Mouse (Mus musculus): ENCODE results near the gene Nipal1.

Gene Nipal1

DNA sequence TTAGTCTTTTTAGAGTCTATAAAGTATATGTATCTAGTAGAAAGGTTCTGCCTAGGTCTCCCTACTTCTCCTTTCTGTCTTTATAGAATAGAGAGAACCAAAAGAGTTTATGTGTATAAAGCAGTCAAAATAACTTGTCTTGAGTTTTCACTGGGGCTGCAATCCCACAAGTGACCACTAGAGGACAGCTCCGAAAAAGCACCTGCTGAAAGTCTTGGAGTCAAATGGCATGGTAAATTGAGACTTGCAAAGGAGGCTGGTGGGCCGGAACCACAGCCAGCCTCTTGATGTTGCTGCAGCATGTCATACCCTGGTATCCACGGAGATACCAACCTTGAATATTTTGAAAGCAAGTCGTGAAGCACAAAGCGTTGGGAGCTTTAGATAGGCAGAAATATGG is 17.7 kb downstream of the Nipal1 start:
- DNase-seq (ENCODE audit: low read depth, low spot score) = peak; percentile 25

DNA sequence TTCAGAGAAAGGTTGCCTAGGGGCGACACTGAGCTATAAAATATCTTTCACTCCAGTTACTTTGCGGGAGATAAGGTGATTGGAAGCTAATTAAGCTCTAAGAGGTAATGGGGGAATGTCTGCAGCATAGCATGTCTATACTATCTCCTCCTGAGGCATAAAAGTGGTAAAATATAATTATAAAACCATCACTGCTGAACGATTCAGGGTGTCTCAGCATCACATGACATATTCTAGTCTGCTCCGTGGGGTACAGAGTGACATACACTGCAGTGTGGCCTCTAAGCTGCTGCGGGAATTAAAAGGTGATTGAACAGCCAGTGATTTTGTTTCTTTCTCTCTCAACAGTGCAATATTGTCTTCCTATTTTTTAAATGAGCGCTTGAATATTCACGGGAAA is 18.8 kb downstream of the Nipal1 start:
- no peak for DNase-seq (ENCODE audit: low read depth, low spot score)

DNA sequence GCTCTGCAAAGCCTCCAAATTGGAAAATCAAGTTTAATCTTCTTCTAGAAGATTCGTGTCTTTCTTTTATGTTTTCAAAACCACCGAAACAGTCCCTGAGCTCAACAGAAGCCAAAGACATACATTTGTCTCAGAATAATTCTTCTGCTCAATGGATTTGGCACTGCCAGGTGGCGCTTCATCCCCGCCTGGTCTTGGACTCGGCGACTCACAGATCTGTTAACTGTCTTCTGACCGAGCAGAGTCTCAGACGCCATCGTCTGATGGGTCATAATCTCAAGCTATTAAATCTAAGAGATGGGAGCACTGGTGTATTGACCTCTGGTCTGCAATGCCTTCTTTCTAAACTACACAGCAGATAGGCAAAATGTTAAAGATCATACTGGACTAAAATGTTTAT is 20.8 kb downstream of the Nipal1 start:
- no peak for DNase-seq (ENCODE audit: low read depth, low spot score)

DNA sequence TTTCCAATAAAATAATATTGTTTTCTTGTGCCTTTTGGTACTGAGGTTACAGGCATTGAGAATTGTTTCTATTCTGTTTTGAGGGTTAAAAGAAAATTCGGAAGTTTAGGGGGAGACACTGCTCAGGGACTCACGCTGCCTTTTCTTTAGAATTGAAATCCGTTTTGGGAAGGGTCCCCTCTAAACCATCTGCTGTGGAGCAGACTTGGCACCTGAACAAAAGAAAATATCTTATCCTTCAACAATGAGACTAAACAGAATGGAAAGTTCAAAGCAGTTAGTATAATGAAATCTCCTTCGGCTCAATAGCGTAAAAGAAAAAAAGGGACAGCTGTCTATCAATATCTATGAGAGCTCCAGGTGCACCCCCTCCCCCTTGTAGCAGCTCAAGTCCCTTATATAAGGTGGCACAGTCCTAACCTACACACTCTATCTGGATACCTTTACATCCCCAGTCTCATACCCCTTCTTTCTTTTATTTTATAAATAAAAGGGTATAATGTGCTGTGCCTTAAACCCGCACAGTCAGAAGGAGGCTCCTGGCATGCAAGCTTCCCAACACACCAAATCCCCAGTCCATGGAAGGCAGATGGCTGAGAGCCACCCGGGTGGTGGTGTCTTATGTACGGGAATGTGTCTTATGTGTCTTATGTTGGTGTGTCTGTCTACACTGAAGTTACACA is 23.6 kb downstream of the Nipal1 start:
- no peak for DNase-seq (ENCODE audit: low read depth, low spot score)

DNA sequence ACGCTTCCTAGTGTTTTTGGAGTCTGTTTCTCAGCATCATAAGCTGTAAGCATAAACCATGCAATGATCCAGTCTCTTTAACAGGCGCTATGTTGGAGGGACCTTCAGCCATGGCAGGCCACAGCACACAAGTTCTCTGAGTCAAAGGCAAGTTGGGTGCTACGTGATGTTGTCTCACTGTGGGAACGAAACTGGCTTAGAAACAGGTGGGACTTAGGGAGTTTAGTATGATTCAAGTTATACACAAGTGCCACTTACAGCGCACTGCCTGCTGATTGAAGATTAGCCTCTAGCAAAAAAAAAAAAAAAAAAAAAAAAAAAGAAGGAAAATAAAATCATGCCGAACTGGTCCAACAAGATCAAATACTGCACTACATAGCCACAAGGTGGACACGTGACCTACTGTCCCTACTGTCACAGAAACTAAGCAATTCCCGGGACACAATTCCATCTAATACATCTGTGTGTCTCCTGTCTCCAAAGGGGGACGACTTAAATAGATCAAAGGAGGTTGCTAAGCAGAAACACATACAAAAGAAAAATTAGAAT is 27.5 kb downstream of the Nipal1 start:
- no peak for DNase-seq (ENCODE audit: low read depth, low spot score)

DNA sequence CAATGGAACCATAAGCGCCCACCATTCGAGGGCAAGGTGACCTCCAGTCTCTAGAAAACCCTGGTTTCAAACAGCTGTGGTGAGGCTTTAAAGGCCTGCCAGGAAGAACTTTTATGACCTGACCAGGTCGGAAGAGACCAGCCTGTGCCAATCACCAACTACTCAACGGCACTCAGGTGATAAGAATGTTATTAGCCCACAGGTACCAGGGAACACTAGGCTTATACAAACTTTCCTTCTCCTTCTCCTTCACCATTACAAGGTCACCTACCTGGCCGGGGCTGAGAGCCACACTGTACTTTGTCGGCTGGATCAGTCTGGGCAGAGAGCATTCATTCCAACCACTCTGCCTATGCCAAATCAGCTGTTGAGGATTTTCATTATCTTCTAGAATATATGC is 33.9 kb downstream of the Nipal1 start:
- DNase-seq (ENCODE audit: low read depth, low spot score) = no peak

DNA sequence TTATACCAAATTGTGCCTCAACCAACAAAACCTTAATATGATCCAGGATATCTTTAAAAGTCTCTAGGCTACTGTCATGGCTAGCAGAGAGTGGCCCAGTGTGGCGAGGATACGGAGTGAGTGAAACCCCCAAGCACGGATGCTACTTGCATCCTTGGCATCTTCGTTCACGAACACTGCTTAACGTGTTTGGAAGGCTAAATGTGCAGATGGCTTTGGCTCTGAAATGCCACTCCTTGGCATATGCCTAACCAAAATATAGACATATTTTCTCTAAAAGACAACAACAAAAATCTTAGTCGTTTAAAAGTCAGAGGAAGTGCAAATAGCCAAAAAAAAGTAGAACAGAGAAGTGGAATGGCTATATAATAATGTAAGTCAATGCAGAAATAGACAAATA is 42.0 kb downstream of the Nipal1 start:
- DNase-seq (ENCODE audit: low read depth, low spot score) = no peak

DNA sequence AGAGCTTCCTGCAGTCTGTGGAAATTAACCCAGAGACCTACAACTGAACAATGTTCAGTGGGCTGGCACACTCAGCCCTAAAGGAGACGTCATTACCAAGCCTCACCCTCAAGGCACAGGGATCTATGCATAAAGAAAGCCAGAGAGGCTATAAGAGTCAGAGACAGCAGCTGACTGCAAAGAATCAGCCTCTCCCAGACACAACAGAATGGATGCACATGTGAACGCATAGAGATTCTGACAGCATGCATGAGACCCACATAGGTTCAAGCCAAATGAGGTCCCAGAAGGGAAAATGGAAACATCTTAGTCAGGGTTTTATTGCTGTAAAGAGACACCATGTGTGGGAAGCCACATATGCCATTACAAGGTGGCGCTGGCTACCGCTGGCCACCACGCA is 42.9 kb downstream of the Nipal1 start:
- no peak for DNase-seq (ENCODE audit: low read depth, low spot score)

DNA sequence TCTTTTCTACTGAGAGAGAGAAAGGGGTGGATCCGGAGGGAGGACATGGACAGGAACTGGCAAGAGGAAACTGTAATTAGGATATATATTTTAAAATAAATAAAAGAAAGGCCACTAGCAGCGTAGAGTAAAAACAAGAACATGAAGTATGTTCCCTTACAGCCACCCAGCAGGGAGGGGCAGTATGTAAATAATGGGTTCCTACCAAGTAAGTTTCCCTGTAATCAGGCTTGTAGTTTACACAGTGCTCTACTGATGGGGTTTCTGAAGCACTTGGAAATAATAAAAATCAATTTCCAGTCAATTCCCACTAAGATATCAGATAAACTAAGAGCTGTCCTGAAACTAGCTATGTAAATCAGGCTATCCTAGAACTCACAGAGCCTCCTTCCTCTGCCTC is 47.1 kb downstream of the Nipal1 start:
- no peak for DNase-seq (ENCODE audit: low read depth, low spot score)

DNA sequence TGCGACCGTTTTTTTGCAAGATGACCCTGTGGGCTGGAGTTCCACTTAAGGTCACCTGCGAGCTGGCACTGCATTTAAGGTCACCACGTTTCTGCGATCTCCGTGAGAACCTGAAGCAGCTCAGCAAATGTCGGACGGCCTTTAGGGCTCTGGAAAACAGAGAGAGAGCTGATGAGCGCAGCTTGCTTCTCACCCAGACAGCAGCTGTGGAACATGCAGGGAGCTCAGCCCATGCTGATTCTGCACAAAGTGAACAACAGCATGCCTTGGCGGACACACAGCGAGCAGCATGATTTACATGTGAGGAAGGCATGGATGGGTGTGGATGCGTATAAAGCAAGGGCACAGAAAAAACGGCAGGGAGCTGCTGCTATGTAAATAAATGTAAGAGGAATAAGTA is 48.9 kb downstream of the Nipal1 start:
- no peak for DNase-seq (ENCODE audit: low read depth, low spot score)

DNA sequence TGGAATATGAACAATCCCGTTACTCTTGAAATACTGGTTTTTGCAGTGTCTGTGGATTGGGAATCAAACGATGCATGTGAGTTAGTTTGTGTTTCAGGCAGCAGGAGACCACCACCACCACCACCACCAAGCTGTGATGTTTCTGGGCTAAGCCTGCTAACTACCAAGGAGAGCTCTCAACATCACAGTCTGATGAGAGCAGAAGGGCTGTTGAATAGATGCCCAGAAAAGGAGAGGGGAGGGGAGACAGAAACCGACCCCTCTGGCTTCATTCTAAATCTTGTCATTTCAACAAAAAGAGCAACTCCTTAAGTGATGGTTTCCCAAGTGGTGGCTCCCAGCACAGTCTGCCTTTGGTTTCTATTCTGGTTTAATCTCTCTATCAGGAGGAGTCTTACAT is 50.7 kb downstream of the Nipal1 start:
- no peak for DNase-seq (ENCODE audit: low read depth, low spot score)

DNA sequence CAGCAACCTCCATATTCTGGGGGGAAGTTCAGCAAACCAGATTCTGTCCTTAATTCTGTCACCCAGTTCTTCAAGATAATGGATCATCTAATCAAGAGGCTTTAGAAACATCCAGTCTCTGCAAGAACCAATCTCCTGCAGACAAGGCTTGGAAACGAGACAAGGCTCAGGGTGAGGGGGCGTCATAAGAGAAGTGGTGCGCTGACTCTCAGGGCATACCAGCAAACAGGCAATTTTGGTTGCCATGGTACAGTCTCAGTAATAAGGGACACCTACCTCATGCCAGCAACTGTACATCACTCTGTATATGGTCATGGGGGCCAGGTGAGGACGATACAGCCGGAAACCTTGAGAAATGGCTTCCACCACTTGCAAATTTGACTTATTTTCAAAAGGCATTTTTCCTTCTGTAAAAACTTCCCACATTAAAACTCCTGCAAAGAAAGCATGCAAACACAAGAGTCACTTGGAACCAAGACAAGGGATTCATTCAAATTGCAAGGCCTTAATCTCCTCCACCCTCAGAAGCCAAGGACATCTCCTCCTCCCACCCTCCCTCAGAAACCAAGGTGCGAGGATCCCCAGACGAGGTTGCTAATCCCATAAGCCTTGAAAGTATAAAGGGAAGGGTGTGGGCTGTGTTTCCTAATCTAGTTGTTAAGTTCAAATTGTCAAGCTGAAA is 51.4 kb downstream of the Nipal1 start:
- no peak for DNase-seq (ENCODE audit: low read depth, low spot score)

DNA sequence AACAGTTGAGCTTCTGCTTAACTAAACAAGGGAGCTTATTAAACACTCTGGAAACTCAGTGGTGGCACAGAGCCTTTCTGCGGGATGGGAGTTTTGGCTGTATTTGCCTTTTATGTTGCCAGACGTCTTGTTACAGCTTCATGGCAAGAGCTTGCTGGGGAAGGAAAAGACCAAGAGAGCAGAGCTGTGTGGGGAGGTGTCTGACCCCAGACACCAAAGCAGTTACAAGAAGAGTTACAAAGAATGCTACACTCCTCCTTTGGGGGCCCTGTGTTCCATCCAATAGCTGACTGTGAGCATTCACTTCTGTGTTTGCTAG is 51.9 kb downstream of the Nipal1 start:
- DNase-seq (ENCODE audit: low read depth, low spot score) = peak; percentile 18

DNA sequence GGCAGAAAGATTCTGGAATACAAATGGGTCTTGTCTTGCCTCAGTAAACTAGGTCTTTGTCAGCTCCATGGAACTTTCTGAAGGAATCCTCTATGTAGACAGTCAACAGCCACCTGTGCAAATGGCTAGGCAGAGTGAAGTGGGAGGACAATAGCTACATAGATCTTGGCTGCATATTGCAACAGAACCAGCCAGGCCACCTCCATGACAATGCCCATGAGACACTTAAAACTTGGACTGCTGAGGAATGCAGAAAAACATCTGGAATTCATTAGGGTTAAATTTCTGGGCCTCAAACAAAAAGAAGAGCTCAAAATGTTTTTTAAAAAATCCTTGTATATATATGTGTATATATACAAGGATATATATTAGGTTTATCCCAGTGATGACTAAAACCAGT is 54.6 kb downstream of the Nipal1 start:
- DNase-seq (ENCODE audit: low read depth, low spot score) = peak; percentile 13

DNA sequence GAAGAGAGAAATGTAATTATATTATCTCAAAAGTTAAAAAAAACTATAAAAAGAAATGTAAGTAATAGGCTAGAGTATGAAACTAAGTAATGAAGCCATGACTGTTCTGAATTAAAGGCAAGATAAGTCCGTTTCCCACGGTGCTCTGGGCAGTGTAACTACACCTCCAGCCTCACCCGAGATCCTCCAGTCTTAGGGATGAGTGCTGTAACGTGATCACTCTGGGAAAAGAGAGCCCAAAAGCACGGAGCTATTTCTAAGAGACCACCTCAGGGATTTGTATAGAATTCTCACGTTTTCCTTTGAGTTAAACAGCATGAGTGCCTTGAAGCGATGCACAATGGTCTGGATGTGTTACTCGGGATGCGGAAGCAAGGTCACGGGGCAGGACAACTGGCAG is 58.5 kb downstream of the Nipal1 start:
- no peak for DNase-seq (ENCODE audit: low read depth, low spot score)

DNA sequence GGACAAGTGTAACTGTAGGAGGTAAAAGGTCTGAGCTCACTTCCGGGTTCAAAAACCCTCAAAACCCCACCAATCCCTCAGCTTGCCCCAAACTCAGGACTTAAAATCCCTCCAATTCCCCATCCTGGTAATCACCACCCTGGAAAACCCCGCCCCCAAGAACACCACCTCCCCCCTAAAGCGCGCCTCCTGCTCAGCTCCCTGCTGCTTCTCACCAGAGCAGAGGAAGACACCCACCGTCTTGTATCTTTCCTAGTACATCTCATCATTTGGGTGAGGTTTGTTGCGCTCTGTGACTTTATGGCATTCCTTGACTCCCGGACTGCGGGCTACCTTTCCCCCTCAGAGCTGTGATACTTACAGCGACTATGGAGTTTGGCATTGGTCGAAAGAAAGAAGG is 59.1 kb downstream of the Nipal1 start:
- no peak for DNase-seq (ENCODE audit: low read depth, low spot score)

DNA sequence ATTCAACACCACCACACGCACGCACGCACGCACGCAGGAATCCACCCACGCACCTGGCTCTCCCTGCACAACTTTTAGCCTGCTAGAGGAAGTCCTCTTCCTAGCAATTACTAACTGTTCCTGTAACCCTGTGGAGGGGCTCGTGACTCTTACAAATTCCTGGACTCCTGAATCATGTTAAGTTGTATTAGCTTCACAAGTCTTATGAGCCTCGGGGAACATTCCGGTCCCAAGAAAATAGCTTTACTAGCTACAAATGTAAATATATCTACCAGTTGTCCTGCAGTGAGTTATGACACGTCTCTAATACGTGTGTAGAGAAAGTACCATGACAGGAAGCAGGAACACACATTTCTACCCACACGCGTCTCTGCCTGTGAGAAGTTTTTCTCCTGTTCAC is 61.9 kb downstream of the Nipal1 start:
- DNase-seq (ENCODE audit: low read depth, low spot score) = no peak

DNA sequence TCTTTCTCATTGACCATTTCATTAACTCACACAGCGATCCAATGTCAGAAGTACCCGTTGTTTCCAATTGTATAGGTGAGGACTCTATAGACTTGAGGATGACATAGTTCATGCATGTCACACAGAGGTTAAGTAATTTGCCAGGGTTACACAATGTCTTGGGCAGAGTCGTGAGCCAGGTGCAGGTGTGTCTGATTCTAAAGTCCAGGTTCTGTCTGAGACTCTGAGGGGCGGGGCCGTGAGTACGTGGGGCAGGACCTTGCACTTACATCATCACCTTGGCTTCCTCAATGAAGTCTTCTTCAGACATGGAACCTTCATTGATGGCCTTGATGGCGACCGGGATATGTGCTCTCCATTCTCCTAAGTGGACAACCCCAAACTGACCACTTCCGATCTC is 62.4 kb downstream of the Nipal1 start:
- DNase-seq (ENCODE audit: low read depth, low spot score) = no peak

DNA sequence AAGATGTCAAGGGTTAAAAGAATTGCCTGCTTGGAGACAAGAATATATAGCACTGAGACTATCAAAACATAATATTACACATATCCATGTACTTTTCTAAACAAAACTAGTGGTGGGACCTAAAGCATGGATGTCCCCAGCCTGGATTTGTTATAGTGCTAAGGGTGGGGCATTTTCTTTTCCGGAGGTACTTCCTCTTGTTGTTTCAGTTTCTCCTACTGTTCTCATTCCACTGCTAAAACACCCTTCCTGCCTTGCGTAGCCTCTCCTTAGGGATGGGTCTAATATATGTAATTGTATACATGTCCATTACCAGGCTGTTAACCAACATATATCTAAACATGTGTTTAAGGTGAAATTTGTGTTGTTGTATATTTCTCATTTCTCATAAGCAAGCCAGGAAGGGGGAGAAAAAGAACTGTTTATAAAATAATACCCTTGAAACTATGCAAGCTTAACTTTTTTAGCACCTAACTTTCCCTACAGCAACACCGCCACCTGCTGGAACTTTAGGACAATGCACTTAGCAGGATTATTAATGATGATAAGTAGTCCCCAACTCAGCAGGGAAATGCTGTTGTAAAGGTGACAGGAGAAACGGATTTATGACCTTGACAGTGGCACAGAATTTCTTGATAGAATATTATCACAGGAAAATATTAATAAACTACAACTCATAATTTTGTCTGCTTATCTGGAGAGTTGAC is 63.1 kb downstream of the Nipal1 start:
- peak; percentile 28 for DNase-seq (ENCODE audit: low read depth, low spot score)

DNA sequence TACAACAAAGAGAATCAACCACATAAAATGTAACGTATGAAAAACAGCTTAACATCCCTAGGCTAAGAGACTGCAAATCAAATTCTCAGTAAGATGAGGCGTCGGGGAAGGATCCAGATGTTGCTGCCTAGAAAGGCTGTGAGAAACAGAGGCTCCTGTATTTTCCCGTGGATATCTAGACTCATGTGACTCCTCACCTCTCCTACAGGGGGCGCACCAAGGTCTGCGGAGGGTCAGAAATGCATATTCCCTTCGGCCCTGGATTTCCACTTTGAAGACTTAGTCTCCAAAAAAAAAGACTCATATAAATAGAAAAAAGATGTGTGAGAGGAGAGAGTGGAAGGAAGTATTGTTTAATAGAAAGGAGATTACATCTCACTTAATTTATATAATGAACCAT is 73.0 kb downstream of the Nipal1 start:
- DNase-seq (ENCODE audit: low read depth, low spot score) = no peak

All from skeletal muscle tissue, adult 2 months (tissue).